Mouse (Mus musculus) intestine, embryonic 15.5 days (tissue): ENCODE data around the gene Trnp1. TPM values are rescaled to one million over a fixed set of nuclear protein-coding genes. Genes with fewer than 3 reads are reported as not detected.

ENCODE experiments used
- ATAC-seq: fragments of 200-750 bp; cut with Nextera tagmentation; 2 replicates; pipeline ENCODE4 v1.8.0; 2017; ENCODE audit warnings: moderate TSS enrichment, moderate library complexity
- H3K27ac ChIP-seq: fragments of 300-500 bp; sonication (generic); 2 replicates; pipeline ENCODE4 v1.5.1; 2015; ENCODE audit warnings: mild to moderate bottlenecking, inconsistent platforms
- H3K27me3 ChIP-seq: fragments of 300-500 bp; sonication (generic); replicated peaks from 2 replicates; pipeline ENCODE4 v1.6.1; 2015; ENCODE audit warnings: inconsistent platforms
- H3K36me3 ChIP-seq: fragments of 300-500 bp; sonication (generic); 2 replicates; pipeline ENCODE4 v1.6.1; 2015; ENCODE audit warnings: inconsistent platforms
- H3K4me1 ChIP-seq: fragments of 300-500 bp; sonication (generic); replicated peaks from 2 replicates; pipeline ENCODE4 v1.6.1; 2015; ENCODE audit warnings: inconsistent platforms
- H3K4me2 ChIP-seq: fragments of 300-500 bp; sonication (generic); replicated peaks from 2 replicates; pipeline ENCODE4 v1.6.1; 2015; ENCODE audit warnings: mild to moderate bottlenecking, inconsistent platforms
- H3K4me3 ChIP-seq: fragments of 300-500 bp; sonication (generic); replicated peaks from 2 replicates; pipeline ENCODE4 v1.5.1; 2015; ENCODE audit warnings: inconsistent platforms
- H3K9ac ChIP-seq: fragments of 300-500 bp; sonication (generic); 2 replicates; pipeline ENCODE4 v1.6.1; 2015; ENCODE audit warnings: inconsistent platforms
- H3K9me3 ChIP-seq: fragments of 300-500 bp; sonication (generic); 2 replicates; pipeline ENCODE4 v1.6.1; 2016; ENCODE audit warnings: inconsistent platforms
- WGBS: fragments of 180-500 bp; shearing (Covaris S2); methylation state at CpG from one replicate; pipeline ENCODE4 v1.1.7; 2015; 5-methylcytosine and 5-hydroxymethylcytosine counted together
- polyA plus RNA-seq: library from polyadenylated mRNA; unstranded; fragments of >200 nt; fragmentation: Nextera tagmentation; extraction: Ambion mirVana; gene quantifications from 2 replicates; pipeline ENCODE4 v1.2.1, GENCODE M21; 2015

The Trnp1 gene
- polyA plus RNA-seq, 1 experiment from 2014 or later = 1.7 TPM

- no peak overlapping the region for H3K4me3 ChIP-seq
- H3K27ac ChIP-seq = no peak overlapping the region
- ATAC-seq = no peak
- H3K4me1 ChIP-seq = no peaks in the 10 kb centered on the region
- no peaks in the 10 kb centered on the region; the same call in 1 of the 2 replicates for H3K27me3 ChIP-seq
- H3K4me2 ChIP-seq = no peak overlapping the region
- H3K9me3 ChIP-seq = no peaks in the 10 kb centered on the region
- WGBS = 76% methylated on average over 5 of the region's 5 CpGs
- H3K36me3 ChIP-seq = no peaks in the 10 kb centered on the region
- H3K9ac ChIP-seq = no peak overlapping the region
Observed at GRCm38 (mm10) chr4:133511050-133511449, 12.7 kb upstream of the Trnp1 start.

- Histone ChIP-seq H3K4me1 (no peaks in the 10 kb centered on the region), H3K9ac (no peak overlapping the region), H3K4me2 (no peak overlapping the region), H3K27me3 (peaks cover 3% of the 10 kb centered on the region; the same call in 1 of the 2 replicates), H3K9me3 (no peaks in the 10 kb centered on the region), H3K4me3 (no peak overlapping the region), H3K27ac (no peak overlapping the region), H3K36me3 (no peaks in the 10 kb centered on the region)
- no peak for ATAC-seq
- 81% methylated on average over 7 of the region's 7 CpGs for WGBS
Observed at GRCm38 (mm10) chr4:133508990-133509389, 10.6 kb upstream of the Trnp1 start.

GRCm38 (mm10) chr4:133506573-133506972, 8.2 kb upstream of the Trnp1 start:
- Histone ChIP-seq H3K4me1 (no peaks in the 10 kb centered on the region), H3K27ac (no peak overlapping the region), H3K9ac (no peak overlapping the region), H3K4me2 (no peak overlapping the region), H3K27me3 (peaks cover 9% of the 10 kb centered on the region), H3K36me3 (no peaks in the 10 kb centered on the region), H3K9me3 (no peaks in the 10 kb centered on the region), H3K4me3 (no peak overlapping the region)
- ATAC-seq = no peak
- 61% methylated on average over 5 of the region's 5 CpGs for WGBS

- Histone ChIP-seq H3K36me3 (no peaks in the 10 kb centered on the region), H3K4me2 (no peak overlapping the region), H3K9me3 (no peaks in the 10 kb centered on the region), H3K4me1 (no peaks in the 10 kb centered on the region), H3K9ac (no peak overlapping the region), H3K4me3 (no peak overlapping the region), H3K27ac (no peak overlapping the region), H3K27me3 (peaks cover 19% of the 10 kb centered on the region)
- ATAC-seq = no peak
- WGBS = 60% methylated on average over 9 of the region's 9 CpGs
Observed at GRCm38 (mm10) chr4:133504755-133505485, 6.6 kb upstream of the Trnp1 start.

GRCm38 (mm10) chr4:133504300-133504699, 6.0 kb upstream of the Trnp1 start:
- ATAC-seq = no peak
- Histone ChIP-seq H3K9ac (no peak overlapping the region), H3K4me1 (no peaks in the 10 kb centered on the region), H3K4me3 (no peak overlapping the region), H3K27me3 (peaks cover 25% of the 10 kb centered on the region), H3K27ac (no peak overlapping the region), H3K36me3 (no peaks in the 10 kb centered on the region), H3K9me3 (no peaks in the 10 kb centered on the region), H3K4me2 (no peak overlapping the region)
- WGBS = 57% methylated on average over 5 of the region's 5 CpGs

GRCm38 (mm10) chr4:133501514-133501913, 3.2 kb upstream of the Trnp1 start:
- H3K27ac ChIP-seq = no peak overlapping the region

DNA sequence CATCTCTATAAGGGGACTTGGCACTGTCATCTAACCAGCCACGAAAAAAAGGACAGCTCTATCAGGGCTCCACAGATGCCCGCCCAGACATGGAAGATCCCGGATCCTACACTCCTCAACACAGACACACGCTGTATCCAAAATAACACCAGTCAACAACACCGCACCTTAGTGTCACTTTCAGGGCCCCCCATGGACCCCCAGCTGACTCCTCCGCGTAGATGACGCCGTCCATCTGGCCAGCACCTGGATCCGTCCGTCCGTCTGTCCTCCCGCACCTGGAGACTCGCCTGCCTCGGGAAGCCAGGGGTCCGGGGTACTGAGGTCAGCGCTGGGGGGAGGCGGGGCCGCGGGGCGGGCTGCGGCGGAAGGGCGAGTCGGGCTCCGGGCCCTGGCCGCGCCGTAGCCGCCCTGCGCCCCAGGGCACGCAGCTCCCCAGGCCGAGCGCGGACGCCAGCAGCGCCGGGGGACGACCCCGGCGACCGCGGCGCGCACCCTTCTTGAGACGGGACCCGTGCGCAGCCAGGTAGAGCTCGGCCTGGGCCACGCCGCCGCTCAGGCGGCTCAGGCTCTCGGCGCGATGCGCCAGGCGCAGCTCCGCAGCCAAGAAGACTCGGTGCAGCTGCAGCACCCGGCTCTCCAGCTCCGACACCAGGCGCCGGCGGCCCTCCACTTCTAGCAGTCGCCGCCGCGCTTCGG, 740 bp downstream of the Trnp1 start:
- peak; percentile 59 for ATAC-seq

More at GRCm38 (mm10) chr4:133501514-133501913, 3.2 kb upstream of the Trnp1 start:
- Histone ChIP-seq H3K4me2 (no peak overlapping the region), H3K9me3 (no peaks in the 10 kb centered on the region), H3K27me3 (peaks cover 53% of the 10 kb centered on the region), H3K9ac (no peak overlapping the region), H3K4me1 (peaks cover 19% of the 10 kb centered on the region), H3K36me3 (no peaks in the 10 kb centered on the region), H3K4me3 (no peak overlapping the region)
- WGBS = 59% methylated on average over 7 of the region's 7 CpGs
- ATAC-seq = no peak

DNA sequence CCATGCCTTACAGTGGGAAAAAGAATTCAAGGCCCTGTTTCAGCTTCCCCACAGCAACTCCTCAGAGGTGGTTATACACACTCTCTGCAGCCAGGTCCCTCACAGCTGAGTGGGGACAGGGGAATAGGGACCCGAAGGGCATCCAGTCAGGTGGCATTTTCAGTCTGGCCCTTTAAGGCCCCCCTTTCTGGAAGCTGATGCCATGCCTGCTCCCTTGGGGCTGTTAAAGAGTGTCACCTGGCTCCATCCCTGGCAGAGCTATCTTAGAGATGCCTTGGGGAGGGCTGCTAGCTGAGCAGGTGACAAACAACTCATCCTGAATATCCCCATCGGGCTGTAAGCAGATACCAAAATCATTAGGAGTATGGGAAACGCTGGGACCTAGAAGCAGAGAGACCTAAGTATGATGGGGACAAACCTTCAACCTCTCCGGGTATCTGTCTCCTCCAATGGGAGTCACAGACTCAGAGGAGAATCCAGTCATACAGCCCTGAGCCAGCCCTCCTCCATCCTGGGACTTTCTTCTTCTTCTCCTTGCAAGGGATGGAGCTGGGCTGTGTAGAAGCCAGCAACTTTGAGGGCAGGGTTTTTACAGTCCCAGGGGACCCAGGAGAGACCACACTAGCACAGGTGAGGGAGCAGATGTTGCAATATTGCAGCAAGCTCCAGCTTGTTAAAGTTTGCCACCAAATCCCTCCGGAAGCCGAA, 1.5 kb downstream of the Trnp1 start:
- Histone ChIP-seq H3K9ac (no peak overlapping the region), H3K4me1 (peaks cover 24% of the 10 kb centered on the region), H3K9me3 (no peaks in the 10 kb centered on the region), H3K36me3 (no peaks in the 10 kb centered on the region), H3K4me3 (peak overlapping the region; percentile 53; the same call in 1 of the 2 replicates), H3K27ac (no peak overlapping the region), H3K4me2 (peak overlapping the region; percentile 96), H3K27me3 (peaks cover 66% of the 10 kb centered on the region)
- ATAC-seq = no peak
- 30% methylated on average over 6 of the region's 6 CpGs for WGBS

More for the DNA sequence above, 740 bp downstream of the Trnp1 start:
- no peaks in the 10 kb centered on the region for H3K9me3 ChIP-seq
- H3K9ac ChIP-seq = peak overlapping the region; percentile 46
- peaks cover 24% of the 10 kb centered on the region for H3K4me1 ChIP-seq
- H3K4me3 ChIP-seq = peak overlapping the region; percentile 53
- WGBS = under 1% methylated on average over 69 of the region's 70 CpGs
- no peaks in the 10 kb centered on the region for H3K36me3 ChIP-seq
- no peak overlapping the region for H3K27ac ChIP-seq
- peak overlapping the region; percentile 96 for H3K4me2 ChIP-seq
- H3K27me3 ChIP-seq = peaks cover 68% of the 10 kb centered on the region

- H3K27me3 ChIP-seq = peaks cover 59% of the 10 kb centered on the region
- no peak overlapping the region for H3K9ac ChIP-seq
- WGBS = 34% methylated on average over 7 of the region's 7 CpGs
Observed at GRCm38 (mm10) chr4:133495711-133496110, 2.6 kb downstream of the Trnp1 start.

GRCm38 (mm10) chr4:133494867-133495266, 3.5 kb downstream of the Trnp1 start:
- no peak overlapping the region for H3K4me3 ChIP-seq
- 0 out of 2 replicates have a peak overlapping the region, but pooled peaks have one; percentile 66 for H3K4me2 ChIP-seq
- 73% methylated on average over 4 of the region's 4 CpGs for WGBS
- no peaks in the 10 kb centered on the region for H3K36me3 ChIP-seq
- no peak for ATAC-seq
- H3K27ac ChIP-seq = no peak overlapping the region
- peaks cover 24% of the 10 kb centered on the region for H3K4me1 ChIP-seq
- no peak overlapping the region for H3K9ac ChIP-seq
- H3K9me3 ChIP-seq = no peaks in the 10 kb centered on the region
- H3K27me3 ChIP-seq = peaks cover 52% of the 10 kb centered on the region

More at GRCm38 (mm10) chr4:133495711-133496110, 2.6 kb downstream of the Trnp1 start:
- H3K27ac ChIP-seq = no peak overlapping the region
- no peak overlapping the region for H3K4me3 ChIP-seq
- H3K9me3 ChIP-seq = no peaks in the 10 kb centered on the region
- H3K36me3 ChIP-seq = no peaks in the 10 kb centered on the region
- H3K4me1 ChIP-seq = peaks cover 24% of the 10 kb centered on the region
- no peak overlapping the region for H3K4me2 ChIP-seq
- no peak for ATAC-seq

- Histone ChIP-seq H3K36me3 (no peaks in the 10 kb centered on the region), H3K27me3 (peaks cover 48% of the 10 kb centered on the region), H3K4me1 (peaks cover 28% of the 10 kb centered on the region), H3K4me3 (peak overlapping the region; percentile 36), H3K9ac (no peak overlapping the region), H3K9me3 (no peaks in the 10 kb centered on the region), H3K4me2 (peak overlapping the region; percentile 66), H3K27ac (0 out of 2 replicates have a peak overlapping the region, but pooled peaks have one; percentile 13)
- under 1% methylated on average over 12 of the region's 12 CpGs for WGBS
- peak; percentile 58; the same call in 1 of the 2 replicates for ATAC-seq
Observed at GRCm38 (mm10) chr4:133494432-133494831, 3.9 kb downstream of the Trnp1 start.

DNA sequence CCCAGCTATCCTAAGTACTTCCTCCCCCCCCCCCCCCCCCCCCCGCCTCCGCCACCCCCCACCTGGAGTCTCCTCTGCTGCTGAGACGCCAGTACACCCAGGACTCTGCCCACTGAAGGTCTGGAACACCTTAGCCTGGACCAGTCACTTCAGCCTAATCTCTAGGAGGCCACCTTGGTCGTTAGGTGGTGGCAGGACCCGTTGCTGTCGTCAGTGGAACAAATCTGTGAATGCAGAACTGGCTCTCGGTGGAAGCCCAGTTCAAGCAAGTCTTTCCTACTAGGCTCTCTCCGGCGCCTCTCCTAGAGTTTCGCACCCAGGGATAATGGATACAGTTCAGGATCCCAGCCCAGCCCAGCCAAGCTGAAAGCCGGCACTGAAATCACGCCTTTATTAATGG, 4.5 kb downstream of the Trnp1 start:
- Histone ChIP-seq H3K36me3 (no peaks in the 10 kb centered on the region), H3K4me3 (peak overlapping the region; percentile 36), H3K4me2 (peak overlapping the region; percentile 66), H3K9me3 (no peaks in the 10 kb centered on the region), H3K27me3 (peaks cover 42% of the 10 kb centered on the region), H3K4me1 (peaks cover 30% of the 10 kb centered on the region), H3K27ac (0 out of 2 replicates have a peak overlapping the region, but pooled peaks have one; percentile 13), H3K9ac (no peak overlapping the region)
- ATAC-seq = no peak
- WGBS = 16% methylated on average over 10 of the region's 12 CpGs
